Mouse (Mus musculus) stomach, postnatal 0 days (tissue): Measurements from ENCODE around the gene Muc20.

Experiments used
- CTCF ChIP-seq: IDR thresholded peaks from 2 replicates; pipeline ENCODE4 v1.5.1; 2016; ENCODE audit warnings: antibody characterized with exemption, low read depth, mild to moderate bottlenecking, moderate library complexity
- EP300 ChIP-seq: optimal IDR thresholded peaks from 2 replicates; pipeline ENCODE3; 2016; ENCODE audit warnings: antibody characterized with exemption

GRCm38 (mm10) chr16:32825380-32825779 is 28.1 kb upstream of the Muc20 start:
- TF ChIP-seq EP300 (no peak), CTCF (no peak)
